Mouse (Mus musculus) layer of hippocampus, adult 9-10 months (tissue): ENCODE data around the gene Zbtb7b.

Experiments used
- DNase-seq: peaks from one replicate; pipeline ENCODE4 v3.0.0; 2022; ENCODE audit warnings: low spot score

Gene Zbtb7b

GRCm38 (mm10) chr3:89365486-89366414 is 28.8 kb downstream of the Zbtb7b start:
- no peak for DNase-seq

- no peak for DNase-seq
Measured at GRCm38 (mm10) chr3:89365153-89365485, 29.5 kb downstream of the Zbtb7b start, which contains the start of gene Dcst1. Dcst1 (minus strand) TSS chr3:89365253.

GRCm38 (mm10) chr3:89364631-89365030 is 29.9 kb downstream of the Zbtb7b start:
- no peak for DNase-seq

- no peak for DNase-seq
Measured at GRCm38 (mm10) chr3:89361675-89362074, 32.9 kb downstream of the Zbtb7b start, which contains the start of gene Dcst2. Dcst2 (plus strand) TSS chr3:89361975.

GRCm38 (mm10) chr3:89360237-89360636 is 34.3 kb downstream of the Zbtb7b start:
- DNase-seq, result no peak

- no peak for DNase-seq
Measured at GRCm38 (mm10) chr3:89359630-89360029, 34.9 kb downstream of the Zbtb7b start.

- no peak for DNase-seq
Measured at GRCm38 (mm10) chr3:89356029-89356428, 38.5 kb downstream of the Zbtb7b start.

GRCm38 (mm10) chr3:89355512-89355902 is 39.1 kb downstream of the Zbtb7b start:
- DNase-seq, result no peak

- DNase-seq, result peak; percentile 83
Measured at GRCm38 (mm10) chr3:89354816-89355511, 39.6 kb downstream of the Zbtb7b start.

- DNase-seq, result no peak
Measured at GRCm38 (mm10) chr3:89351271-89351670, 43.3 kb downstream of the Zbtb7b start.

GRCm38 (mm10) chr3:89349869-89350501 is 44.6 kb downstream of the Zbtb7b start, which contains the start of gene Adam15:
Adam15 (minus strand) TSS chr3:89349996.
- peak; percentile 62 for DNase-seq

- DNase-seq, result no peak
Measured at GRCm38 (mm10) chr3:89348911-89349868, 45.4 kb downstream of the Zbtb7b start.

GRCm38 (mm10) chr3:89347916-89348315 is 46.7 kb downstream of the Zbtb7b start:
- no peak for DNase-seq

GRCm38 (mm10) chr3:89346815-89347540 is 47.6 kb downstream of the Zbtb7b start:
- DNase-seq, result no peak

GRCm38 (mm10) chr3:89343279-89343678 is 51.3 kb downstream of the Zbtb7b start:
- no peak for DNase-seq

GRCm38 (mm10) chr3:89341794-89342193 is 52.8 kb downstream of the Zbtb7b start:
- no peak for DNase-seq

- DNase-seq, result no peak
Measured at GRCm38 (mm10) chr3:89340465-89340864, 54.1 kb downstream of the Zbtb7b start.

GRCm38 (mm10) chr3:89339416-89339815 is 55.2 kb downstream of the Zbtb7b start:
- no peak for DNase-seq

- no peak for DNase-seq
Measured at GRCm38 (mm10) chr3:89337721-89338578, 56.6 kb downstream of the Zbtb7b start, which contains the start of gene Efna4. Efna4 (minus strand) TSS chr3:89338028.
